Mouse (Mus musculus): ENCODE results near the gene Ccdc47.
A peak's percentile ranks its signal among the peaks of the same experiment; 100 is the strongest.

Gene Ccdc47

DNA sequence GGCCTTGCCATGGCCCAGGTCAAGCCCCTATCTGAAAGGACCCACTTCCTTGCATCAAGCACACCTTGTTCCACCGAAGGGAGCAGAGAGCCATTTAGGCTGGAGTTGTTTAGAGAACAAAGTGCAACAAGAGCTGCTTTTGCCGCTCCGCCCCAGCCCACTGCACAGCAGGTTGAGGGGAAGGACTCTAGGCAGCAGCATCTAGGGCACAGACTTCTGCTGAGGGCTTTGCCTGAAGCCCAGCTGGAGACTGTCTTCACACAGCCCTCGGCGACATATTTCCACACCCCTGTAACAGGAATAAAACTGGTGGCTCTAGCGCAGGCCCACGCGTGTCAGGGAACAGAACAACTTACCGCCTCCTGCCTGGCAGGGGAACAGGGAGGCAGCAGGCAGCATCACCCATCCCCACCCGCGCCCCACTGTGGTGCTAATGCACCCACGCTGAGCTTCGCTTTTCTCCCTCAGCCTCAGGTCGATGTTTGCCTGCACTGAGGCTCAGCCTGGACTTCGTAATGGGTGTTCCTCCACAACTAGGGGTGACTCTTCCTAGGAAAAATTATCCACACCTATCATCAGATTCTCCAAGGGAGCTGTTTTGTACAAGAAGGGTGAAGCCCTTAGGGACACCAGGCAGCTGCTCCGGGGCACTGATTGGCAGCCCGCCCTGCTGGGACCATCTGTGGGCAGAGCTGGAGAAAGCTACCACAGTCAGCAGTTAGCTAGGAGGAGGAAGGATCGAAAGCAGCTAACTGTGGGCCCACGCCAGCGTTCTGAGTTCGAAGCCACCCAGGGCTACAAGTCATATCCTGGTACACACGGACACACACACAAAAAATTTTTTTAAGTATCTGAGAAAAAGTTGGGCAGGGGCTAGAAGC, 55.1 kb downstream of the Ccdc47 start, which contains the start of the genes Gm10840 and Limd2:
Gene Gm10840, plus strand, starts transcription at position 10 of the 881 bp plus-strand sequence.
Gene Limd2, minus strand, starts transcription at position 20 of the 881 bp plus-strand sequence.
- peak; percentile 62 for DNase-seq (ENCODE audit: low read depth, low spot score)
- Histone ChIP-seq H3K27me3 (ENCODE audit: control insufficient read depth, insufficient read depth, low read length, poor library complexity, severe bottlenecking) (no peaks in the 10 kb centered on the region), H3K36me3 (ENCODE audit: control insufficient read depth, insufficient read depth, low read length, poor library complexity, severe bottlenecking) (peaks cover 18% of the 10 kb centered on the region)

DNA sequence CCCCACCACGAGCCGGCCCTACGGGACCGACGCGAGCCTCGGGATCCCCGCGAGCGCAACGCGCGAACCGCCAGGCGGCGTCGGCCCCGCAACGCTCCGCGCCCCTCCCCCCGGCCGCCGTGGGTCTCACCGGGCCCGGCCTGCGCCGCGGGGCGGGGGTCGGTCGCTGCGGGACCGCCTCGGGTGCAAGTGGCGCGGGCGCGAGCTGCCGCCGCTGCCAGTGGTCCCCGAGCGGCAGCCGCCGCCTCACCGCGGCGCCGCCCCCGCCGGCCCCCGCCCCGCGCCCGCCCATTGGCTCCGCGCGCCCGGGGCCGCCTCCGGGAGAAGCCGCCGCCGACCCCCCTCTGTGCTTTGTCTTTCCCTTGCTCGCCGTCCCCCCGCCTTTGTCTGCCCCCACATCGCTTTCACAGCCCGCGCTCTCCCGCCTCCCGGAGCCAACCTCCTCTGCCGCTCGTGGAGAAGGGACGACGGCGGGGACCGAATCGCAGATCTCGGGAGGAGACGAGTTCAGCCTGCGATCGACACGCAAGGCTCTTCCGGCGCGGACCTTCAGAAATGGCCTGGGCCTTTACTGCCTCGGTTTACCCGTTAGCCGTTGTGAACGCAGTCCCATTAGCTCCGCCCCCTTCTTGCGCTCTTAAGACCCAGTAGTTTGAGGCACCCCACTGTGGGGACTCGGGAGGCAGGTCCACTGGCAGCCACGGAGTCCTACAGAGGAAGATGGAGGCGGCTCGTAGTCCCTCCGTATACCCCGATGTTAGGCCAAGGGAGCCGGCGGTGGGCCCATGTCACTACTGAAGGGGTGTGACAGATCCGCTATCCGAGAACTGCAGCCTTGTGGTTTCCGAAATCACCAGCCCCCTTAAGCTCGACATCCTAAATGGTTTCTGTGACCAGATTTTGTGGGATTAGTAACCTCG, 56.0 kb downstream of the Ccdc47 start:
- H3K27me3 ChIP-seq (ENCODE audit: control insufficient read depth, insufficient read depth, low read length, poor library complexity, severe bottlenecking): no peaks in the 10 kb centered on the region
- DNase-seq (ENCODE audit: low read depth, low spot score): peak; percentile 70
- H3K36me3 ChIP-seq (ENCODE audit: control insufficient read depth, insufficient read depth, low read length, poor library complexity, severe bottlenecking): peaks cover 18% of the 10 kb centered on the region

- H3K36me3 ChIP-seq (ENCODE audit: control insufficient read depth, insufficient read depth, low read length, poor library complexity, severe bottlenecking): peaks cover 21% of the 10 kb centered on the region
- no peaks in the 10 kb centered on the region for H3K27me3 ChIP-seq (ENCODE audit: control insufficient read depth, insufficient read depth, low read length, poor library complexity, severe bottlenecking)
- DNase-seq (ENCODE audit: low read depth, low spot score): peak; percentile 90
Measured at GRCm38 (mm10) chr11:106159216-106159920, 56.8 kb downstream of the Ccdc47 start.

DNA sequence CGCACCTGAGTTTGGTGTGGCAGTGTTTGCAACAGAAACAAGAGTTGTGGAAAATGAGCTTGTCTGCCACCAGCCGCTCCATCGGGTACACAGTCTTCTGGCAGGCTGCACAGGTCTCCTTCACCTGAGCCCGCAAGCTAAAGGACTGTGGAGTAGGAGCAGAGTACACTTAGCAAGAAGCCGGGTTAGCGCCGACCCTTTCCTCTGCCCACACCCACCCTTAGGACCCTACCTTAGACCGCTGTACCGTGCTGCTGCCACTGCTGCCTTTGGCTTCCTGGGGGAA, 57.3 kb downstream of the Ccdc47 start:
- no peak for DNase-seq (ENCODE audit: low read depth, low spot score)
- peaks cover 19% of the 10 kb centered on the region for H3K36me3 ChIP-seq (ENCODE audit: control insufficient read depth, insufficient read depth, low read length, poor library complexity, severe bottlenecking)
- H3K27me3 ChIP-seq (ENCODE audit: control insufficient read depth, insufficient read depth, low read length, poor library complexity, severe bottlenecking): no peaks in the 10 kb centered on the region

GRCm38 (mm10) chr11:106158081-106158929, 57.8 kb downstream of the Ccdc47 start:
- no peaks in the 10 kb centered on the region for H3K27me3 ChIP-seq (ENCODE audit: control insufficient read depth, insufficient read depth, low read length, poor library complexity, severe bottlenecking)
- DNase-seq (ENCODE audit: low read depth, low spot score): peak; percentile 79
- peaks cover 19% of the 10 kb centered on the region for H3K36me3 ChIP-seq (ENCODE audit: control insufficient read depth, insufficient read depth, low read length, poor library complexity, severe bottlenecking)

GRCm38 (mm10) chr11:106157154-106157553, 59.0 kb downstream of the Ccdc47 start:
- Histone ChIP-seq H3K36me3 (ENCODE audit: control insufficient read depth, insufficient read depth, low read length, poor library complexity, severe bottlenecking) (peaks cover 19% of the 10 kb centered on the region), H3K27me3 (ENCODE audit: control insufficient read depth, insufficient read depth, low read length, poor library complexity, severe bottlenecking) (no peaks in the 10 kb centered on the region)
- no peak for DNase-seq (ENCODE audit: low read depth, low spot score)

DNA sequence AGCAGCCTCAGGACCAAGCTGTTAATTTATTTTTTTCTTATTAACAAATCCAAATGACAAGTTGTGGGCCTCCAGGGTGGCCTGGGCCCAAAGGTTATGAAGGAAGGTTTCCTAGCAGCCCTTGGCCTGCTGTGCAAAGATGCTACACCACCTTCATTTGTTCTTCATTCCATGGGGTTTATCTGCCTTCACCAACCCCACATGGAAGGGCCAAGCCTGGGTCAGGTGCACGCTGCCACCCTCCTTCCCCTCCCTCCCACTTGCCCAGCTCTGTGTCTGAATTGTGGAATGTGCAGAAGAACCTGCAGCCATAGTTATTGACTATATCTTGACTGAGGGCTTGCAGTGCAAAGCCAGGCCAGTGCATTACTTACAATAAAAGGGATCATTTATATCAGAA, 59.9 kb downstream of the Ccdc47 start:
- peaks cover 21% of the 10 kb centered on the region for H3K36me3 ChIP-seq (ENCODE audit: control insufficient read depth, insufficient read depth, low read length, poor library complexity, severe bottlenecking)
- DNase-seq (ENCODE audit: low read depth, low spot score): no peak
- H3K27me3 ChIP-seq (ENCODE audit: control insufficient read depth, insufficient read depth, low read length, poor library complexity, severe bottlenecking): no peaks in the 10 kb centered on the region

- H3K27me3 ChIP-seq (ENCODE audit: control insufficient read depth, insufficient read depth, low read length, poor library complexity, severe bottlenecking): no peaks in the 10 kb centered on the region
- peaks cover 21% of the 10 kb centered on the region for H3K36me3 ChIP-seq (ENCODE audit: control insufficient read depth, insufficient read depth, low read length, poor library complexity, severe bottlenecking)
- no peak for DNase-seq (ENCODE audit: low read depth, low spot score)
Measured at GRCm38 (mm10) chr11:106155761-106156160, 60.4 kb downstream of the Ccdc47 start.

GRCm38 (mm10) chr11:106154770-106155169, 61.4 kb downstream of the Ccdc47 start:
- DNase-seq (ENCODE audit: low read depth, low spot score): no peak
- H3K36me3 ChIP-seq (ENCODE audit: control insufficient read depth, insufficient read depth, low read length, poor library complexity, severe bottlenecking): peaks cover 21% of the 10 kb centered on the region

GRCm38 (mm10) chr11:106154091-106154490, 62.1 kb downstream of the Ccdc47 start:
- H3K27me3 ChIP-seq (ENCODE audit: control insufficient read depth, insufficient read depth, low read length, poor library complexity, severe bottlenecking): no peaks in the 10 kb centered on the region
- DNase-seq (ENCODE audit: low read depth, low spot score): no peak
- peaks cover 24% of the 10 kb centered on the region for H3K36me3 ChIP-seq (ENCODE audit: control insufficient read depth, insufficient read depth, low read length, poor library complexity, severe bottlenecking)

More at GRCm38 (mm10) chr11:106154770-106155169, 61.4 kb downstream of the Ccdc47 start:
- no peaks in the 10 kb centered on the region for H3K27me3 ChIP-seq (ENCODE audit: control insufficient read depth, insufficient read depth, low read length, poor library complexity, severe bottlenecking)

- DNase-seq (ENCODE audit: low read depth, low spot score): no peak
- no peaks in the 10 kb centered on the region for H3K27me3 ChIP-seq (ENCODE audit: control insufficient read depth, insufficient read depth, low read length, poor library complexity, severe bottlenecking)
- peaks cover 21% of the 10 kb centered on the region for H3K36me3 ChIP-seq (ENCODE audit: control insufficient read depth, insufficient read depth, low read length, poor library complexity, severe bottlenecking)
Measured at GRCm38 (mm10) chr11:106152132-106152531, 64.0 kb downstream of the Ccdc47 start.

DNA sequence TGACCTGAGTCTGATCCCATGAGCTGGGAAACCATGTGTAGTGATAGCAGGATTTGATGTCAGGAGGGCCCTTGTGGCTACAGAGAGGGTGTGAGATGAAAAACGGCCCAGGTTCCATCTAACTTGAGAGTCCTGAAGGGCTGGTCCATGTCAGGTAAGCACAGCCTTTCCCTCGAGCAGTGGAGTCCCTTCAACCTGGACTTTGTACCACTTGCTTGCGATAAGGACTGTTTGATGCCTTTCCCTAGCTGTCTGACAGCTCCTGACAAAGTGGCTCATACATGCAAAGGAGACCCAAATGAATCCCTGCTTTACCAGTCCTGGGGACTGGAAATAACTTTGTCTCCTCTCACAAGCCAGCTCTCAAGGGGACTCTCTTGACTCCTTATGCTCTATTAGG, 64.9 kb downstream of the Ccdc47 start:
- H3K36me3 ChIP-seq (ENCODE audit: control insufficient read depth, insufficient read depth, low read length, poor library complexity, severe bottlenecking): peaks cover 19% of the 10 kb centered on the region
- no peak for DNase-seq (ENCODE audit: low read depth, low spot score)
- no peaks in the 10 kb centered on the region for H3K27me3 ChIP-seq (ENCODE audit: control insufficient read depth, insufficient read depth, low read length, poor library complexity, severe bottlenecking)
